Mouse (Mus musculus) liver, embryonic 14.5 days (tissue): ENCODE measurements around the gene Slc25a12. TPM values are rescaled to one million over a fixed set of nuclear protein-coding genes. Genes with fewer than 3 reads are reported as not detected.

Source experiments
- ATAC-seq: fragments of 200-750 bp; cut with Nextera tagmentation; 2 replicates; pipeline ENCODE4 v1.8.0; 2017; ENCODE audit warnings: moderate number of reproducible peaks, mild to moderate bottlenecking, moderate library complexity; ENCODE audit not compliant: insufficient read depth
- DNase-seq, 3 experiments: peaks; one replicate each; pipeline ENCODE4 v3.0.0-alpha.2; 2012 to 2013; ENCODE audit warnings: low read depth in 3 of 3, low spot score in 3 of 3
- H3K27ac ChIP-seq: fragments of 300-500 bp; sonication (generic); 2 replicates; pipeline ENCODE4 v1.5.1; 2014; ENCODE audit warnings: moderate library complexity, mild to moderate bottlenecking, control low read depth, inconsistent platforms
- H3K27me3 ChIP-seq: fragments of 300-500 bp; sonication (generic); 2 replicates; pipeline ENCODE4 v1.6.1; 2014; ENCODE audit warnings: mild to moderate bottlenecking, low read length, moderate library complexity; ENCODE audit not compliant: control insufficient read depth, insufficient read depth
- H3K36me3 ChIP-seq: fragments of 300-500 bp; sonication (generic); replicated peaks from 2 replicates; pipeline ENCODE4 v1.6.1; 2014; ENCODE audit warnings: low read depth; ENCODE audit not compliant: control insufficient read depth, insufficient read depth
- H3K4me1 ChIP-seq, 2 experiments: fragments of 200-500 bp in 1 of 2; fragments of 300-500 bp in 1 of 2; sonication (generic) in 1 of 2; replicated peaks; 2 replicates each; pipeline ENCODE4 v1.6.1; 2012 to 2014; ENCODE audit warnings: antibody characterized with exemption in 1 of 2, inconsistent platforms in 1 of 2, low read length in 1 of 2; ENCODE audit not compliant: control insufficient read depth in 2 of 2, insufficient read depth in 2 of 2
- H3K4me2 ChIP-seq: fragments of 300-500 bp; sonication (generic); 2 replicates; pipeline ENCODE4 v1.6.1; 2014; ENCODE audit warnings: low read depth, mild to moderate bottlenecking, control low read depth, moderate library complexity
- H3K4me3 ChIP-seq, 2 experiments: fragments of 200-500 bp in 1 of 2; fragments of 300-500 bp in 1 of 2; sonication (generic) in 1 of 2; 2 replicates each; pipeline ENCODE4 v1.5.1; 2012 to 2014; ENCODE audit warnings: low read depth in 2 of 2, low read length in 2 of 2, mild to moderate bottlenecking in 2 of 2, control low read depth in 1 of 2, inconsistent platforms in 1 of 2, moderate library complexity in 1 of 2; ENCODE audit not compliant: insufficient read depth in 1 of 2
- H3K9ac ChIP-seq: fragments of 300-500 bp; sonication (generic); replicated peaks from 2 replicates; pipeline ENCODE4 v1.6.1; 2014; ENCODE audit warnings: mild to moderate bottlenecking, control low read depth, moderate library complexity
- H3K9me3 ChIP-seq: fragments of 300-500 bp; sonication (generic); 2 replicates; pipeline ENCODE4 v1.6.1; 2016; ENCODE audit warnings: low read length, mixed read lengths; ENCODE audit not compliant: control insufficient read depth
- CTCF ChIP-seq: IDR thresholded peaks from 2 replicates; pipeline ENCODE4 v1.5.1; 2016; ENCODE audit warnings: antibody characterized with exemption, low read depth, control low read depth
- EP300 ChIP-seq: IDR thresholded peaks from 2 replicates; pipeline ENCODE4 v1.6.1; 2016; ENCODE audit warnings: antibody characterized with exemption, low read depth
- WGBS: fragments of 180-500 bp; shearing (Covaris S2); extraction: QIAGEN DNeasy Blood & Tissue Kit; methylation state at CpG from one replicate; pipeline ENCODE4 v1.1.7; 2014; ENCODE audit not compliant: insufficient replicate concordance; 5-methylcytosine and 5-hydroxymethylcytosine counted together
- polyA plus RNA-seq, 2 experiments: library from polyadenylated mRNA; depleted of rRNA in 1 of 2; stranded (reverse) in 1 of 2; unstranded in 1 of 2; fragments of >200 nt; fragmentation: Nextera tagmentation in 1 of 2; extraction: Ambion mirVana in 1 of 2; gene quantifications; 2 replicates each; pipeline versions ENCODE4 v1.2.1 to v1.2.3; 2012 to 2014

Slc25a12 gene
- polyA plus RNA-seq, 2 experiments = 12.8 to 23.0 TPM

GRCm38 (mm10) chr2:71294489-71294888 lies 73.1 kb downstream of the Slc25a12 start:
- H3K9me3 ChIP-seq = no peaks in the 10 kb centered on the region
- no peaks in the 10 kb centered on the region for H3K4me1 ChIP-seq
- no peak overlapping the region for H3K9ac ChIP-seq
- no peak overlapping the region for H3K27ac ChIP-seq
- no peak overlapping the region for H3K4me2 ChIP-seq
- H3K4me3 ChIP-seq = no peak overlapping the region
- TF ChIP-seq EP300 (no peak), CTCF (no peak)
- ATAC-seq (no peak), DNase-seq (no peak)
- no peaks in the 10 kb centered on the region for H3K27me3 ChIP-seq
- H3K36me3 ChIP-seq = no peaks in the 10 kb centered on the region
- WGBS = 71% methylated on average over 7 of the region's 7 CpGs

- no peak for DNase-seq
- no peaks in the 10 kb centered on the region for H3K36me3 ChIP-seq
- H3K27ac ChIP-seq = no peak overlapping the region
- ATAC-seq = no peak
- H3K4me1 ChIP-seq = no peaks in the 10 kb centered on the region
- H3K9me3 ChIP-seq = no peaks in the 10 kb centered on the region
- no peak overlapping the region for H3K4me3 ChIP-seq
- no peak overlapping the region for H3K4me2 ChIP-seq
- 77% methylated on average over 3 of the region's 3 CpGs for WGBS
- TF ChIP-seq EP300 (no peak), CTCF (no peak)
- no peak overlapping the region for H3K9ac ChIP-seq
- H3K27me3 ChIP-seq = no peaks in the 10 kb centered on the region
Observed at GRCm38 (mm10) chr2:71293983-71294382, 73.6 kb downstream of the Slc25a12 start.

DNA sequence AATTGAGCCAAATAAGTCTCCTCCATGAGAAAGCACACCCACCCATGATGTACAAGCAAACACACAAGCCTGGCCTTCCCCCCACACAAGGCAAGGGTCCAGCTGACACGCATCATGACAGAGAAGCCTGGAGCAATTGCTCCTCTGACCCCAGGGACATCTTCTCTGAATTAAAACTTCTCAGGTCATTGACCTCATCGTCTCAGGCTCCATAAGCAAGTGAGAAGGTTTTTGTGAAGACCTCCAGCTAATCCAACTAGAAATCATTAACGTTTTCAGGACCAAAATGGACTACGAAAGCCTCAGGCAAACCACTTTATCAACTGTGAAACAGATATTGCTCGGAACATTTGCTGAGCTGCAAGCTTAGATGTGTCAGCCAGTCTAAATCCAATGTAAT lies 76.0 kb downstream of the Slc25a12 start:
- Histone ChIP-seq H3K9me3 (no peaks in the 10 kb centered on the region), H3K4me2 (no peak overlapping the region), H3K4me3 (no peak overlapping the region), H3K27ac (no peak overlapping the region), H3K27me3 (no peaks in the 10 kb centered on the region), H3K9ac (no peak overlapping the region), H3K4me1 (no peaks in the 10 kb centered on the region), H3K36me3 (no peaks in the 10 kb centered on the region)
- no peak for DNase-seq
- 67% methylated on average over 5 of the region's 5 CpGs for WGBS
- ATAC-seq = no peak
- TF ChIP-seq EP300 = no peak
- no peak for TF ChIP-seq CTCF

GRCm38 (mm10) chr2:71290107-71290775 lies 77.3 kb downstream of the Slc25a12 start:
- WGBS = 70% methylated on average over 6 of the region's 6 CpGs
- TF ChIP-seq CTCF (no peak), EP300 (no peak)
- no peak overlapping the region for H3K27ac ChIP-seq
- no peak for ATAC-seq
- no peak overlapping the region for H3K4me3 ChIP-seq
- H3K4me2 ChIP-seq = no peak overlapping the region
- H3K36me3 ChIP-seq = no peaks in the 10 kb centered on the region
- no peaks in the 10 kb centered on the region for H3K27me3 ChIP-seq
- H3K4me1 ChIP-seq = no peaks in the 10 kb centered on the region
- DNase-seq = no peak
- no peak overlapping the region for H3K9ac ChIP-seq
- no peaks in the 10 kb centered on the region for H3K9me3 ChIP-seq

- TF ChIP-seq EP300 (no peak), CTCF (no peak)
- H3K27ac ChIP-seq = no peak overlapping the region
- 81% methylated on average over 1 of the region's 1 CpGs for WGBS
- H3K9ac ChIP-seq = no peak overlapping the region
- H3K9me3 ChIP-seq = no peaks in the 10 kb centered on the region
- H3K4me3 ChIP-seq = no peak overlapping the region
- H3K4me1 ChIP-seq = no peaks in the 10 kb centered on the region
- H3K4me2 ChIP-seq = no peak overlapping the region
- DNase-seq (no peak), ATAC-seq (no peak)
- peaks cover 7% of the 10 kb centered on the region for H3K36me3 ChIP-seq
- no peaks in the 10 kb centered on the region for H3K27me3 ChIP-seq
Observed at GRCm38 (mm10) chr2:71281981-71282380, 85.6 kb downstream of the Slc25a12 start.
